Mouse (Mus musculus) liver, embryonic 12.5 days (tissue): Measurements from ENCODE around the gene Zc3h12d. TPM values are rescaled to one million over a fixed set of nuclear protein-coding genes. Genes with fewer than 3 reads are reported as not detected.

Source experiments
- ATAC-seq: fragments of 200-750 bp; cut with Nextera tagmentation; 2 replicates; pipeline ENCODE4 v1.8.0; 2017; ENCODE audit warnings: moderate number of reproducible peaks, mild to moderate bottlenecking, moderate library complexity
- H3K27ac ChIP-seq: fragments of 300-500 bp; sonication (generic); 2 replicates; pipeline ENCODE4 v1.5.1; 2016; ENCODE audit warnings: mild to moderate bottlenecking
- H3K27me3 ChIP-seq: fragments of 300-500 bp; sonication (generic); replicated peaks from 2 replicates; pipeline ENCODE4 v1.6.1; 2016; ENCODE audit warnings: mild to moderate bottlenecking, moderate library complexity
- H3K36me3 ChIP-seq: fragments of 300-500 bp; sonication (generic); 2 replicates; pipeline ENCODE4 v1.6.1; 2016; ENCODE audit warnings: mild to moderate bottlenecking, moderate library complexity
- H3K4me1 ChIP-seq: fragments of 300-500 bp; sonication (generic); 2 replicates; pipeline ENCODE4 v1.6.1; 2016
- H3K4me2 ChIP-seq: fragments of 300-500 bp; sonication (generic); 2 replicates; pipeline ENCODE4 v1.6.1; 2016; ENCODE audit warnings: mild to moderate bottlenecking, moderate library complexity
- H3K4me3 ChIP-seq: fragments of 300-500 bp; sonication (generic); 2 replicates; pipeline ENCODE4 v1.5.1; 2016; ENCODE audit warnings: mild to moderate bottlenecking, moderate library complexity
- H3K9ac ChIP-seq: fragments of 300-500 bp; sonication (generic); 2 replicates; pipeline ENCODE4 v1.6.1; 2016; ENCODE audit warnings: mild to moderate bottlenecking, moderate library complexity
- H3K9me3 ChIP-seq: fragments of 300-500 bp; sonication (generic); replicated peaks from 2 replicates; pipeline ENCODE4 v1.6.1; 2016; ENCODE audit warnings: mild to moderate bottlenecking, moderate library complexity
- WGBS: fragments of 180-500 bp; shearing (Covaris S2); methylation state at CpG from one replicate; pipeline ENCODE4 v1.1.7; 2016; ENCODE audit not compliant: insufficient replicate concordance; 5-methylcytosine and 5-hydroxymethylcytosine counted together
- polyA plus RNA-seq: library from polyadenylated mRNA; unstranded; fragments of >200 nt; fragmentation: Nextera tagmentation; extraction: Ambion mirVana; gene quantifications from 2 replicates; pipeline ENCODE4 v1.2.1, GENCODE M21; 2016

Zc3h12d gene
- polyA plus RNA-seq, 1 experiment from 2014 or later = 0.07 TPM

GRCm38 (mm10) chr10:7840353-7840733, 8.1 kb downstream of the Zc3h12d start:
- WGBS = 58% methylated on average over 2 of the region's 2 CpGs
- Histone ChIP-seq H3K4me3 (no peak overlapping the region), H3K27me3 (peaks cover 16% of the 10 kb centered on the region; the same call in 1 of the 2 replicates), H3K36me3 (no peaks in the 10 kb centered on the region), H3K27ac (no peak overlapping the region), H3K9ac (no peak overlapping the region), H3K4me2 (no peak overlapping the region), H3K9me3 (no peaks in the 10 kb centered on the region), H3K4me1 (peaks cover 9% of the 10 kb centered on the region; the same call in 1 of the 2 replicates)
- ATAC-seq = no peak

GRCm38 (mm10) chr10:7840785-7841184, 8.5 kb downstream of the Zc3h12d start:
- Histone ChIP-seq H3K4me1 (peaks cover 9% of the 10 kb centered on the region; the same call in 1 of the 2 replicates), H3K4me3 (no peak overlapping the region), H3K9me3 (no peaks in the 10 kb centered on the region), H3K27ac (no peak overlapping the region), H3K9ac (no peak overlapping the region), H3K27me3 (peaks cover 16% of the 10 kb centered on the region; the same call in 1 of the 2 replicates), H3K36me3 (no peaks in the 10 kb centered on the region), H3K4me2 (no peak overlapping the region)
- no peak for ATAC-seq
- 57% methylated on average over 3 of the region's 3 CpGs for WGBS

- H3K36me3 ChIP-seq = no peaks in the 10 kb centered on the region
- H3K4me3 ChIP-seq = no peak overlapping the region
- H3K9me3 ChIP-seq = no peaks in the 10 kb centered on the region
- no peak overlapping the region for H3K27ac ChIP-seq
- H3K9ac ChIP-seq = no peak overlapping the region
- no peak for ATAC-seq
- 9% methylated on average over 14 of the region's 14 CpGs for WGBS
- peaks cover 16% of the 10 kb centered on the region; the same call in 1 of the 2 replicates for H3K27me3 ChIP-seq
- peaks cover 9% of the 10 kb centered on the region; the same call in 1 of the 2 replicates for H3K4me1 ChIP-seq
- peak overlapping the region; percentile 31 for H3K4me2 ChIP-seq
Observed at GRCm38 (mm10) chr10:7841571-7842080, 9.4 kb downstream of the Zc3h12d start.

GRCm38 (mm10) chr10:7843181-7843580, 10.9 kb downstream of the Zc3h12d start:
- ATAC-seq = no peak
- H3K9ac ChIP-seq = no peak overlapping the region
- WGBS = 58% methylated on average over 4 of the region's 4 CpGs

GRCm38 (mm10) chr10:7844161-7844560, 11.9 kb downstream of the Zc3h12d start:
- ATAC-seq = no peak
- no peak overlapping the region for H3K27ac ChIP-seq
- WGBS = 59% methylated on average over 4 of the region's 4 CpGs

More at GRCm38 (mm10) chr10:7843181-7843580, 10.9 kb downstream of the Zc3h12d start:
- peaks cover 9% of the 10 kb centered on the region; the same call in 1 of the 2 replicates for H3K4me1 ChIP-seq
- H3K36me3 ChIP-seq = no peaks in the 10 kb centered on the region
- no peaks in the 10 kb centered on the region for H3K9me3 ChIP-seq
- H3K27me3 ChIP-seq = peaks cover 16% of the 10 kb centered on the region; the same call in 1 of the 2 replicates
- H3K4me3 ChIP-seq = no peak overlapping the region
- no peak overlapping the region for H3K27ac ChIP-seq
- H3K4me2 ChIP-seq = no peak overlapping the region

GRCm38 (mm10) chr10:7845136-7845535, 12.9 kb downstream of the Zc3h12d start:
- 66% methylated on average over 8 of the region's 8 CpGs for WGBS
- Histone ChIP-seq H3K9ac (no peak overlapping the region), H3K4me2 (no peak overlapping the region), H3K4me1 (peaks cover 9% of the 10 kb centered on the region; the same call in 1 of the 2 replicates), H3K4me3 (no peak overlapping the region), H3K27ac (no peak overlapping the region), H3K9me3 (no peaks in the 10 kb centered on the region), H3K36me3 (no peaks in the 10 kb centered on the region), H3K27me3 (peaks cover 10% of the 10 kb centered on the region; the same call in 1 of the 2 replicates)
- ATAC-seq = no peak

More at GRCm38 (mm10) chr10:7844161-7844560, 11.9 kb downstream of the Zc3h12d start:
- H3K36me3 ChIP-seq = no peaks in the 10 kb centered on the region
- peaks cover 9% of the 10 kb centered on the region; the same call in 1 of the 2 replicates for H3K4me1 ChIP-seq
- no peak overlapping the region for H3K9ac ChIP-seq
- H3K4me2 ChIP-seq = no peak overlapping the region
- peaks cover 16% of the 10 kb centered on the region; the same call in 1 of the 2 replicates for H3K27me3 ChIP-seq
- no peak overlapping the region for H3K4me3 ChIP-seq
- H3K9me3 ChIP-seq = no peaks in the 10 kb centered on the region

GRCm38 (mm10) chr10:7845991-7846390, 13.7 kb downstream of the Zc3h12d start:
- peaks cover 10% of the 10 kb centered on the region; the same call in 1 of the 2 replicates for H3K27me3 ChIP-seq
- no peaks in the 10 kb centered on the region for H3K9me3 ChIP-seq
- H3K4me3 ChIP-seq = no peak overlapping the region
- no peak overlapping the region for H3K4me2 ChIP-seq
- 61% methylated on average over 4 of the region's 4 CpGs for WGBS
- H3K36me3 ChIP-seq = no peaks in the 10 kb centered on the region
- no peak for ATAC-seq
- peaks cover 5% of the 10 kb centered on the region; the same call in 1 of the 2 replicates for H3K4me1 ChIP-seq
- no peak overlapping the region for H3K27ac ChIP-seq
- H3K9ac ChIP-seq = no peak overlapping the region

GRCm38 (mm10) chr10:7847166-7847605, 14.9 kb downstream of the Zc3h12d start:
- H3K9me3 ChIP-seq = no peaks in the 10 kb centered on the region
- no peak overlapping the region for H3K4me2 ChIP-seq
- H3K27me3 ChIP-seq = peaks cover 4% of the 10 kb centered on the region; the same call in 1 of the 2 replicates
- ATAC-seq = no peak
- no peak overlapping the region for H3K27ac ChIP-seq
- H3K4me3 ChIP-seq = no peak overlapping the region
- H3K4me1 ChIP-seq = no peaks in the 10 kb centered on the region
- no peak overlapping the region for H3K9ac ChIP-seq
- 39% methylated on average over 2 of the region's 2 CpGs for WGBS
- no peaks in the 10 kb centered on the region for H3K36me3 ChIP-seq

- Histone ChIP-seq H3K9ac (no peak overlapping the region), H3K4me3 (no peak overlapping the region), H3K36me3 (no peaks in the 10 kb centered on the region), H3K4me2 (no peak overlapping the region), H3K4me1 (no peaks in the 10 kb centered on the region), H3K27ac (no peak overlapping the region), H3K9me3 (no peaks in the 10 kb centered on the region), H3K27me3 (no peaks in the 10 kb centered on the region; the same call in 1 of the 2 replicates)
- 51% methylated on average over 3 of the region's 3 CpGs for WGBS
- ATAC-seq = no peak
Observed at GRCm38 (mm10) chr10:7851891-7852290, 19.6 kb downstream of the Zc3h12d start.

- no peaks in the 10 kb centered on the region for H3K4me1 ChIP-seq
- no peak for ATAC-seq
- H3K4me3 ChIP-seq = no peak overlapping the region
- no peaks in the 10 kb centered on the region for H3K27me3 ChIP-seq
- 60% methylated on average over 7 of the region's 7 CpGs for WGBS
- H3K4me2 ChIP-seq = no peak overlapping the region
- no peaks in the 10 kb centered on the region for H3K9me3 ChIP-seq
- H3K27ac ChIP-seq = no peak overlapping the region
- no peak overlapping the region for H3K9ac ChIP-seq
- H3K36me3 ChIP-seq = no peaks in the 10 kb centered on the region
Observed at GRCm38 (mm10) chr10:7860494-7860893, 28.2 kb downstream of the Zc3h12d start.

- Histone ChIP-seq H3K9ac (no peak overlapping the region), H3K4me2 (no peak overlapping the region), H3K27me3 (peaks cover 4% of the 10 kb centered on the region; the same call in 1 of the 2 replicates), H3K4me3 (no peak overlapping the region), H3K36me3 (no peaks in the 10 kb centered on the region), H3K27ac (no peak overlapping the region), H3K4me1 (no peaks in the 10 kb centered on the region), H3K9me3 (no peaks in the 10 kb centered on the region)
- 74% methylated on average over 14 of the region's 14 CpGs for WGBS
- ATAC-seq = no peak
Observed at GRCm38 (mm10) chr10:7861259-7861936, 29.1 kb downstream of the Zc3h12d start.

GRCm38 (mm10) chr10:7861937-7862657, 29.8 kb downstream of the Zc3h12d start:
- peaks cover 11% of the 10 kb centered on the region for H3K27me3 ChIP-seq
- no peak overlapping the region for H3K4me2 ChIP-seq
- H3K4me3 ChIP-seq = no peak overlapping the region
- ATAC-seq = no peak
- no peak overlapping the region for H3K9ac ChIP-seq
- WGBS = 81% methylated on average over 24 of the region's 25 CpGs
- H3K4me1 ChIP-seq = no peaks in the 10 kb centered on the region
- H3K36me3 ChIP-seq = no peaks in the 10 kb centered on the region
- no peaks in the 10 kb centered on the region for H3K9me3 ChIP-seq
- no peak overlapping the region for H3K27ac ChIP-seq
